Mouse (Mus musculus): ENCODE measurements around the gene Pla2g16.

DNA sequence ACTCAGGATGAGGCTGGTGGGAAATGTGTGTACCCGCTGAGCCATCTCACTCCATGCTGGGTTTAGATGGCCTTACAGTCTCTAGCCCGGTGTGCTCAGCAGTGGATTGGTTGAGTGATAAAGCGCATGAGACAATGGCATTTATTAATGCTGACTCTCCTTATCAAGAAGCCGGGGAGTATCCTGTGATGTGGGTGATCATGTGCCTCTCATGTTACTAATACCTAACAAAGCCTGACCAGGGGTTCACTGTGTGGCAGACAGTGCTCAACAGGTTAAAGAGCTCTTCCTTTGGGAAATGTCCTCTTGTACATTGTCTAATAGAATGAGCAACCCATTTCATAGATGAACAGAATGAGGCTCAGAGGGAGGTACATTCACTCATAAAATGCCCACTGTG is 2.4 kb upstream of the Pla2g16 start:
- TF ChIP-seq CTCF (IDR thresholded peaks at IDR 0.05; ENCODE audit: control insufficient read depth, insufficient read depth, insufficient replicate concordance, low read depth, low read length): no peak
- no peak for TF ChIP-seq POLR2A (IDR thresholded peaks at IDR 0.05; ENCODE audit: control insufficient read depth, low read depth, low read length)
